Mouse (Mus musculus): Measurements from ENCODE around the gene H2afx.

- no peak for TF ChIP-seq CTCF (IDR thresholded peaks at IDR 0.05; ENCODE audit: insufficient read depth, low read depth, low read length)
- TF ChIP-seq POLR2A (IDR thresholded peaks at IDR 0.05; ENCODE audit: insufficient read depth, low read depth, low read length): no peak
Observed at GRCm38 (mm10) chr9:44336093-44336406, 1.6 kb downstream of the H2afx start.

All from olfactory bulb, adult 2 months (tissue).